Mouse (Mus musculus) lung, postnatal 14 days (tissue): ENCODE measurements at regions not wholly inside any gene's neighbourhood (a gene's known extent, or its start where the extent isn't known, plus 50 kb on each side); places are given as distances from the start of the nearest gene placed in this dataset.

Experiments
- DNase-seq: peaks from one replicate; pipeline ENCODE4 v3.0.0; 2021

DNA sequence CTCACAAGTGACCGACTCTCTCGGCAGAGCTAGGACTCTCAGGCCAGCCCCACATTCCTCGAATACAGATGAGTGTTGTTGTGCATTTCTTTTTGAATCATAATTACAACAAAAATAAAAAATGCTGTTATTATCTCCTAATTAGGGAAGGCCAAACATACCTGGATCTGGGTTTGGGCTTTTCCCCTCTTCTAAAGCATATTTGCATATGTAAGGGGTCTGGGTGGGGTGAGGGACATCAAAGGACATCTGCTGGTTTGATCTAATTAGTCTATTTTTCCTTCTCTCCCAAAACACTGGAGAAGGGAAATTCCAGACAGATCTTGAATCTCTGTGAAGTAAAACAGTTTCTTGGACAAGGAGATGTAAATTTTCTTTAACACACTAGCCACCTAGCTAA, 85.3 kb downstream of the Tfap2a start:
- DNase-seq = no peak

- DNase-seq = peak; percentile 56
These were observed 87.1 kb downstream of the Tfap2a start for GRCm38 (mm10) chr13:40651056-40651455.

- no peak for DNase-seq
These were observed 88.0 kb downstream of the Tfap2a start for GRCm38 (mm10) chr13:40650036-40650709.

DNA sequence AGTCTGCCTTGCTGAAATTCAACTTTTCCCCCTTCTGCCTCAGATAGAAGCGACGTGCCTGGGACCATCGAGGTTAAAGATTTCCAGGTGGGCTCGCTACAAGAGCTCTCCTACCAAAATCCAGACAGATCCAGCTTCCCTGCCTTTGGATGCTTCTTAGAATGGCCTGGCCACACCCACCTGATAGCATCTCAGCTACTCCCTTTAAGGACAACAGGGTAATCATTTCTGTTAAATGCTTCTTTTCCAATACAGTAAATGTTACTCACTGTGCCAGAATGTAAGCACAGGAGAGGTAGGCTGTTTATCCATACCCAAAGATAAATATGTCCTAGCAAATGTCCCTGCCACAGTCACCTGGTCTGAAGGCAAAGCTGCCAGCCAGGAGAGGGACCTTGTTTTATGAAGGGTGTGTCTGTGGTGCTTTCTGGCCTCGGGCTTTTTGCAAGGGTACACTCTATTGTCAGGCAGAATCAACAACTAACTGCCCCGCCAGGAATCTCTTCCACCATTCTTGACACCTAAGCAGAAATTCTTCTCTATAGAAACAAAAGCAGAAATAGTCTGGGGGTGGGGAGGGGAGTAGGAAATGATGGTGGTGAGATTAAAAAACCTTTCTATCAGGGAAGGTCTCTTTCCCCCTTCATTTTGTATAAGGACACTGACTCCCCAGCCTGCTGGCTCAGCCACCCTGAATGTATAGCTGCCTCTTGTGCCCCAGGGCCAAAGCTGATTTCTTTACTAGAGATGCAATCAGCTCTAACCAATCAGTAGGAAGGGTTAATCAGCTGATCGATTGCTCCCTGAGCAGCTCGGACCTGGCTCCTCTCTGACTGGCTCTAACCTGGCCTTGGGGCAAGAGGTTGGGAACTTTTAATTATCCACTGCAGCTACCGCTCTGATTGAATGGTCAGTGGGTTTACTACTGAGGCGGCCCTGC, 88.8 kb downstream of the Tfap2a start:
- DNase-seq = no peak

GRCm38 (mm10) chr13:40646131-40646530, 92.0 kb downstream of the Tfap2a start:
- no peak for DNase-seq

DNA sequence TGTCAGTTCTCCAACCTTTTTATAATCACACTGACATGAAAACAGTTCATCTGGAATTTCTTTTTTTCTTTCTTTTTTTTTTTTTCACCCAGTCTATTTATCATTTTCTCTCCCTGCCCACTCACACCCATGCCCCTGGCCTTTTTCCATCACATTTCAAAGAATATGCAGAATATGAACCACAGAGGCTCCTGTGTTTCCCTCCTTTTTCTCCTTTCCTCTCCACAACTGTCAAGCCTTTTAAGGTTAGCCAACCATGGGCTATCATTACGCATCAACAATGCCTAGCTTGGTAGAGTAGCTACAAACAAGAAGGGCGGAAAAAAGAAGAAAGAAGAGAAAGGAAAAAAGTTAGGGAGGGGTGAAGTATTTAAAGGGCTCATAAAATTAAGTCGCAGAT, 92.5 kb downstream of the Tfap2a start:
- no peak for DNase-seq

- DNase-seq = no peak
These were observed 95.2 kb downstream of the Tfap2a start for GRCm38 (mm10) chr13:40642931-40643330.

DNA sequence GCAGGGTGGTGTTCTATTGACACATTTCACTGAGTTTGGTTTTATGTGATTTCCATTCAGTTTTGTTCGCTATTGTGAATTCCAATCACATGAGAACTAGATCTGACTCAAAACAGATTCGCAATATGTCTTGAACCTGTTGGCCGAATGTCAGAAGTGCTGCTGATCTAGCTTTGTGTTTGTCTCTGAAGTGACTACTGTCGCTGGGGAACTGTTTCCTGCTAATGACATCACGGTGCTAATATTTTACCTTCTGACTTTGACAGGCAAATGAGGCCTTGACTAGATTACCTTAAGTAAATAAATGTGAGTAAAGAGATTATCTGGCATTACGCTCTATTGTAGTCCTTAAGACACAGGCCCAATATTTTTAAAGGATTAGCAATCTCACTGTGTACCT, 100.9 kb downstream of the Tfap2a start:
- no peak for DNase-seq

GRCm38 (mm10) chr13:40617881-40618280, 120.3 kb downstream of the Tfap2a start:
- no peak for DNase-seq

- DNase-seq = no peak
These were observed 129.7 kb downstream of the Tfap2a start for GRCm38 (mm10) chr13:40608526-40608925.

DNA sequence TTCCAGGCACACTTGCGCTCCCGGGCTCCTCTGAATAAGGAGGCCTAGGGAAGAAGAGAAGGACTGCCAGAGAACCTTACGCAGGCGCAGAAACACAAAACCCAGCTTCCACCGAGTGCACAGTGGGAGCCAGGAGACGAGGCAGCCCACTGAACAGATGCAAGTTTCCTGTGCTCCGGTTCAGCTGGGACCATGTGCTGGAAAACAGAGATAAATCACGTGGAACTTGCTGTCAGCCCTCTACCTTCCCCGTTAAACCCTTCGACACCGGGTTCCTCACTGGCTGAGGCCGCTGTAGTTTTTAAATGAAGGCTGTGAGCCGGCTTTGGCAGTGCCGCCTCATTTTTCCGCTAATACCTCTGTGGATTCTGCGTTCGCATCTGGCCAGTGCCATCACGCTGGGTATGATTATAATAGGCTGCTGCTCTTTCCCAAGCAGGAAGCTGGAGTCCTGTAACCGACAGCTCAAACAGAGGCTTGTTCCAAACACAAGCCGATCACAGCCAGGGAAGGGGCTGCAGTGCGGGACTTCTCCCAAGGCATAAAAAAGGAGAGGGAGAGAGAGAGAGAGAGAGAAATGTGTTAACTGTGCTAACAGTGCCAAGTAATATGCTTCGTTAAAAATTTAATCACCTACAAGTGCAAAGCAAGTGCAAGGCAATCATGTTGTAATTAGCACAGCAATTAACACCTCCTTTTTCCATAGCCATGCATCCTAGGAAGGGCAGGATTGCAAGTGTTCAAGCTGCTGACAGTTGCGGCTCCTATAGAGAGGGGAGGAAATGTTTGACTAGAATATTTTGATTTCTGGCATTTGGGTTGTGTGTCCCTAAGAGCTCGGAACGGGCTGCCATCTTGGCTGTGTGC, 131.5 kb downstream of the Tfap2a start:
- no peak for DNase-seq

DNA sequence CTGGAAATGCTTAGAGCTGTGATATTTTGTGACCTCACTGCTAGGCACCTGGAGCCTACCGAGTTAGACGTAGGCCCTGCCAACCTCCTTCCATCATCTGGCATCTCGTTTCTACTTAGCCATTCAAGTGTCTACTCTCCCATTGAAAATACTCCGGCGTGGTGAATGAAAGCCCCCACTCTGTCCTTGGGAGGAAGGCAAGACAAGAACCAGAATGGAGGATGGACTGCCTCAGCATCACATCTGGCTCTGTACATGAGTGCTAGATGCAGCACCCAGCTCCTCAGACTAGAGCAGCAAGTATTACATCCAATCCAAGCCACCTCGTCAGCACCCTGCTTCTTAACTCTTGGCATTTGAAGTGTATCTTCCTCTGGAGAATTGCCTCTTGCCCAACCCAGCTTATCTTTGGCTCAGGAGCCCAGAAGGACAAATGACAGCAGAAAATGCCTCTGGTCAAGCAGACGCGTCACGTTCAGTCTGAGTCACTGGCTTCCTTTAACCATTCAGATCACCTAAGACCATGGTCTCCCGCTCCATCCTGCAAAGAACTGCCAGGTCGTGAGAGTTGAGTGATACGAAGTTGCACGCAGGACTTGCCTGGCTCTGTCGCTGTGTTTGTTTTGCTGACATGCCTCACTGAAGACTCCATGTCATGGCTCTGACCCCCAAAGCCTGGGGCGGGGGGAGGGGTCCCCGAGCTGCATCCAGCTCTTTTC, 132.3 kb downstream of the Tfap2a start:
- no peak for DNase-seq

GRCm38 (mm10) chr13:40574981-40575745, 163.0 kb downstream of the Tfap2a start:
- DNase-seq = no peak

DNA sequence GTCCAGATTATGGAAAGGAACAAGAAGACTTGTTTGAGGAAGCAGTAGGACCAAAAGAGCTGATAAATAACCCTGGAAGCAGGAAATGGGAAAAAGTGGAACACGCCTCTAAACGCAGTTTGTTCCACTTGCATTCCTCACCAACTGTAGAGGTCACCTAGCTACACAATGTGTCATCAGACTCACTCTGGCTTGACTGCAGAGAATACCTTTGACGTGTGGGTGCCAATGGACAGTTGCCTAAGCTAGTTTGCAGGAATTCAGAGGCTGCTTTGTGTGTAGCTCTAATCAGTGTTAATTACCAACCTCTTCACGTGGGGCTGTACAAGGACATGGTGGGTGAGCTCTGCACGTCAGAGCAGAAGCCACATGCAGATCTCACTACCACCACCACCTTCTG, 168.7 kb downstream of the Tfap2a start:
- no peak for DNase-seq

DNA sequence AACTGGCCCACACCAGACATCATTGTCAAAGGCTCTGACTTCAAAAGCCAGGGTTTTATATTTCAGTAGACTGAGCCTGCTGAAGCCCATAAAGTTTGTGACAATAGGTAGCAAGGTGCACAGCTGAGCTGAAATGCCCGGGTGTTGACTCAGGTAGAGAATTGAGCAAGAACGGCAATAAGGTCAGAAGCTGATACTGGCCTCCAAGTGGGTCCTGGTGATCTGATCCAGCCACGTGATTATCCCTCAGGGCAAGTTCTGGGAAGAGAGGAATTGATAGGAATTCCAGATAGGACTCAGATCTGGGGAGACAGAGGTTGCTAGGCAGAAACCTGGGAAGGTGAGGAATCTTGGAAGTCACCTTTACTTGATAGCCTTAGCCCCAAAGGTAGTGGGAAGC, 170.4 kb downstream of the Tfap2a start:
- DNase-seq = no peak

DNA sequence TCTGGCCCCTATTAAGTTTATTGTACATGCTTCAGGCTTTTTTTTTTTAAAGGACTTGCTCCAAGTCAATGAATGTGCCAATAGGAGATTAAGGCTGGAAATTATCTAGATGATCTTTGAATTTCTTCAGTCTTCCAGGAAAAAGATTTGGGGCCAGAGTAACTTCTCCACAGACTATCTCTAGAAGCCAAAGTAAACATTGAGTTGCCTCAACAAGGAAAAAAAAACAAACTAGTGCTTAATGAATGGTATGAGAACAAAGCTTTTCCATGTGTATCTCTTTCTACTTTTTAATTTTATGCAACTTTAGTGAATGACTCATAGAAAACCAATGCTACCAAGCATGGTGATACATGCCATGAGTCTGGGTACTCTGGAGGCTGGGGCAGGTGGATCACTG, 173.8 kb downstream of the Tfap2a start:
- DNase-seq = no peak

GRCm38 (mm10) chr13:40554368-40554767, 183.8 kb downstream of the Tfap2a start:
- no peak for DNase-seq

- DNase-seq = no peak
These were observed 164.3 kb upstream of the Ofcc1 start for GRCm38 (mm10) chr13:40525501-40525900.

DNA sequence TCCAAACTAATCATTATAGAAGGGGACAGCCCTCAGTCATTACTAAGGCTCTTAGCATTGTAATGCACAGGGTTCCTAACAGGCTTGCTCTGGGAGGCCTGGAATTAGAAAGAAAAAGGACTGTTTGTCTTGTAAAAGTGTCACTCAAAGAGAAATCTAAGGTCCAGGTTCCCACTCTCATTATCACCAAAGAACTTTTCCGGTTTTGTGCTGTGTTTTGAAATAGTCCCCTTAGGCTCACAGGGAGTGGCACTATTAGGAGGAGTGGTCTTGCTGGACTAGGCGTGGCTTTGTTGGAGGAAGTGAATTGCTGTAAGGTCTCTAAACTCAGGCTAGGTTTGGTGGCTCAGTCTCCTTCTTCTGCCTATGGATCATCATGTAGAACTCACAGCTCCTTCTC, 161.9 kb upstream of the Ofcc1 start:
- DNase-seq = no peak

DNA sequence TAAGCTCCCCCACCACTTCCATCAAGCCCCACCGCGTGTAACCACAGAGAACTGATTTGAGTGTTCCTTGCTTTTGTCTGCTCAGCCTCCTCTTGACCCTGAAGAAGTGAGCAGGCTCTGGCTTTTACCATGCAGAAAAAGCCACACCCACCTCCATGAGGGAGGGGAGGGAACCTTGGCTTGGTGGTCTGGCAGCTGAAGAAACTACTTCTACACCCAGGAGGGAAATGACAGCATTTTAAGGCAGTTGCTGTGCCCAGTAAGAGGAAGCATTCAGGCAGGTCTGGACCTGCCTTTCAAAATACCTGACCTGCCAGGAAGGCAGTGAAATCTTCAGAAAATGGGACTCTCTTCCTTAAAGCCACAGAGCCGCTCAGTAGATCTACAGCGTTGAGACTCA, 156.9 kb upstream of the Ofcc1 start:
- DNase-seq = no peak

- no peak for DNase-seq
These were observed 148.0 kb upstream of the Ofcc1 start for GRCm38 (mm10) chr13:40509290-40509689.

DNA sequence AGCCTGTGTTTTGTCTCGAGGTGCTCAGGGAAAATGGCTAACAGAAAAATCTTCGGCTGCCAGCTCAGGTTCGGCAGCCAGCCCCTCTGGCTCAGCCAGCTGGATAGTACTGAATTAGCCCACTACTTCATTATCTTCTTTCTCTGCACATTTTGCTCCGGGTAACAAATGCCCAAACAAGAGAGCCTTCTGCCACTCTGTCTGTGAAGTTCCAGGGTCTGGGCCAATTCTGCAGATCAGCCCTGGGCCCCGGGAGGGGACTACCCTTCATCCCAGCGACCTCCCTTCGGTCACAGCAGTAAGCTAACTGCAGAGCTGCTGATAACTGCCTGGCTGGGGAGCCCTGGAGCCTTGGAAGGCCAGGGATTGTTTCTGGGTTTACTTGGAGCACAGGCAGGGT, 119.6 kb upstream of the Ofcc1 start:
- DNase-seq = no peak
